Comparison of ENCODE assay signal across 24 mouse cellular contexts in genomic region chr10:71258516-71258915, GRCm38 (mm10). TPM values are rescaled to one million over a fixed set of nuclear protein-coding genes. Genes with fewer than 3 reads are reported as not detected.
DNase-seq lines count a peak whose midpoint lies in the region; ATAC-seq and TF ChIP-seq lines count a peak whose summit lies in the region.
"Had no signal": no experiment of that assay in that cellular context is flagged by ENCODE, and none has a peak within 500 bp of the region (broad histone marks: within the 10 kb centered on the region; RNA-seq: fewer than 3 reads in every experiment).

No protein-coding gene starts in this region.

- peak; percentile 49 for DNase-seq in heart, adult 11 months
- no peak for DNase-seq in heart, postnatal 14 days
- no peak for DNase-seq in spleen, adult 2 months (ENCODE audit: low read depth in 1 of 2, low spot score in 2 of 2)
- no peak for DNase-seq in spleen, postnatal 4 days (ENCODE audit: low spot score in 2 of 2)
- peak; percentile 63 for DNase-seq in splenic B cell, adult 2 months (ENCODE audit: low read depth, low spot score)
- DNase-seq: adrenal gland, adult 8-10 months; adrenal gland, postnatal 36 days; cerebellum, adult 18-20 months; cerebellum, adult 9-10 months; cerebellum, postnatal 14 days; forebrain, postnatal 0 days; gastrocnemius, postnatal 36 days; heart, postnatal 36 days had no signal

- peaks cover 9% of the 10 kb centered on the region for H3K36me3 ChIP-seq in spleen, adult 2 months (ENCODE audit: control insufficient read depth, insufficient read depth, low read length)
- peaks cover 8% of the 10 kb centered on the region for H3K36me3 ChIP-seq in splenic B cell, adult 2 months (ENCODE audit: control insufficient read depth, insufficient read depth, low read length, poor library complexity, severe bottlenecking)
- H3K36me3 ChIP-seq in intestine, embryonic 15.5 days, result peaks cover 6% of the 10 kb centered on the region

- peaks cover 6% of the 10 kb centered on the region; the same call in 1 of the 2 replicates for H3K4me1 ChIP-seq in spleen, adult 2 months (ENCODE audit: control insufficient read depth, insufficient read depth, insufficient read length)
- no peaks in the 10 kb centered on the region for H3K4me1 ChIP-seq in intestine, embryonic 15.5 days (replicated peaks)
- H3K4me1 ChIP-seq: embryonic facial prominence, embryonic 12.5 days; embryonic facial prominence, embryonic 15.5 days; hindbrain, embryonic 10.5 days had no signal

- H3K4me3 ChIP-seq in spleen, adult 2 months (ENCODE audit: extremely low read depth, insufficient read depth, insufficient read length), result no peak overlapping the region
- no peak overlapping the region for H3K4me3 ChIP-seq in intestine, embryonic 15.5 days (replicated peaks)
- H3K4me3 ChIP-seq: embryonic facial prominence, embryonic 12.5 days; embryonic facial prominence, embryonic 15.5 days; hindbrain, embryonic 10.5 days; hindbrain, embryonic 13.5 days had no signal

- H3K27me3 ChIP-seq in spleen, adult 2 months (ENCODE audit: control insufficient read depth, insufficient read depth, low read length), result no peaks in the 10 kb centered on the region
- H3K27me3 ChIP-seq in splenic B cell, adult 2 months (ENCODE audit: control insufficient read depth, insufficient read depth, low read length, poor library complexity, severe bottlenecking), result no peaks in the 10 kb centered on the region
- H3K27me3 ChIP-seq in intestine, embryonic 15.5 days (replicated peaks), result no peaks in the 10 kb centered on the region
- H3K27me3 ChIP-seq: embryonic facial prominence, embryonic 12.5 days; embryonic facial prominence, embryonic 15.5 days; hindbrain, embryonic 13.5 days had no signal

- no peak overlapping the region for H3K4me2 ChIP-seq in intestine, embryonic 15.5 days (replicated peaks)
- H3K4me2 ChIP-seq: embryonic facial prominence, embryonic 12.5 days; embryonic facial prominence, embryonic 15.5 days; heart, embryonic 11.5 days; hindbrain, embryonic 13.5 days had no signal

- intact Hi-C loops in heart, postnatal 14 days (cut with DNase I), result no loop called here

- H3K9me3 ChIP-seq in intestine, embryonic 15.5 days, result no peaks in the 10 kb centered on the region
- H3K9me3 ChIP-seq: embryonic facial prominence, embryonic 12.5 days; embryonic facial prominence, embryonic 15.5 days; hindbrain, embryonic 10.5 days; hindbrain, embryonic 13.5 days had no signal

- ATAC-seq in intestine, embryonic 15.5 days, result no peak
- ATAC-seq: activated CD4-positive, CD25-positive, alpha-beta regulatory T cell, adult 4 months; CD4-positive, CD25-positive, alpha-beta regulatory T cell, adult 4 months; forebrain, embryonic 14.5 days; forebrain, postnatal 0 days; hindbrain, embryonic 16.5 days; intestine, embryonic 16.5 days had no signal

- no peak for TF ChIP-seq CTCF in spleen, adult 2 months (IDR thresholded peaks at IDR 0.05; ENCODE audit: extremely low read depth, insufficient read depth, insufficient read length, insufficient replicate concordance)

- no peak overlapping the region for H3K9ac ChIP-seq in intestine, embryonic 15.5 days
- H3K9ac ChIP-seq: embryonic facial prominence, embryonic 12.5 days; embryonic facial prominence, embryonic 15.5 days; forebrain, postnatal 0 days; hindbrain, embryonic 13.5 days had no signal

- H3K27ac ChIP-seq in spleen, adult 2 months (ENCODE audit: insufficient read depth, low read length), result peak overlapping the region; percentile 60
- H3K27ac ChIP-seq in intestine, embryonic 15.5 days, result no peak overlapping the region
- H3K27ac ChIP-seq: embryonic facial prominence, embryonic 12.5 days; embryonic facial prominence, embryonic 15.5 days; hindbrain, embryonic 10.5 days; hindbrain, embryonic 13.5 days had no signal

- no peak for TF ChIP-seq POLR2A in spleen, adult 2 months (IDR thresholded peaks at IDR 0.05; ENCODE audit: low read depth, low read length)

- WGBS in spleen, adult 2 months, result 50% methylated on average over 8 of the region's 8 CpGs
- 85% methylated on average over 8 of the region's 8 CpGs for WGBS in intestine, embryonic 15.5 days

RNA-seq across cellular contexts. Expression of gene Tfam, which starts 20.4 kb away (rescaled TPM):
- 10 to 100 TPM; 56.6 to 56.8 TPM for total RNA-seq in heart, postnatal 14 days (2021)
- 6.2 and 6.4 TPM in 2 replicates for polyA plus RNA-seq in spleen, adult 2 months (2012; rRNA removed)
- polyA plus RNA-seq in intestine, embryonic 15.5 days (2015; fragmentation: Nextera tagmentation; extraction: Ambion mirVana), result 89.1 and 93.6 TPM in 2 replicates

RNA-seq across cellular contexts. Expression of gene Ube2d1, which starts 26.5 kb away (rescaled TPM):
- total RNA-seq in heart, postnatal 14 days (2021), result 10 to 100 TPM; 41.5 to 42.2 TPM
- polyA plus RNA-seq in spleen, adult 2 months (2012; rRNA removed), result 29.4 and 48.9 TPM in 2 replicates
- 48.5 and 57.7 TPM in 2 replicates for polyA plus RNA-seq in intestine, embryonic 15.5 days (2015; fragmentation: Nextera tagmentation; extraction: Ambion mirVana)

Comparison
In these comparisons a context has a peak if more than half of its experiments do, and no peak if none do; other contexts are left out.
1. DNase-seq: peak in heart, adult 11 months (single experiment) and splenic B cell, adult 2 months (single experiment); none in heart, postnatal 14 days (0 of 2), spleen, adult 2 months (0 of 2) and spleen, postnatal 4 days (0 of 2).
2. RNA of gene Tfam, which starts 20.4 kb away (polyA plus RNA-seq): 89.1 to 93.6 TPM in intestine, embryonic 15.5 days; 6.2 to 6.4 TPM in spleen, adult 2 months; every median in the first group is over 10 times any median in the second.